Mouse (Mus musculus): ENCODE data around the gene Prdm11. TPM values are rescaled to one million over a fixed set of nuclear protein-coding genes. Genes with fewer than 3 reads are reported as not detected.

Gene Prdm11
- total and polyA plus RNA-seq, 2 experiments from 2014 or later, result 2.6 to 12.2 TPM

DNA sequence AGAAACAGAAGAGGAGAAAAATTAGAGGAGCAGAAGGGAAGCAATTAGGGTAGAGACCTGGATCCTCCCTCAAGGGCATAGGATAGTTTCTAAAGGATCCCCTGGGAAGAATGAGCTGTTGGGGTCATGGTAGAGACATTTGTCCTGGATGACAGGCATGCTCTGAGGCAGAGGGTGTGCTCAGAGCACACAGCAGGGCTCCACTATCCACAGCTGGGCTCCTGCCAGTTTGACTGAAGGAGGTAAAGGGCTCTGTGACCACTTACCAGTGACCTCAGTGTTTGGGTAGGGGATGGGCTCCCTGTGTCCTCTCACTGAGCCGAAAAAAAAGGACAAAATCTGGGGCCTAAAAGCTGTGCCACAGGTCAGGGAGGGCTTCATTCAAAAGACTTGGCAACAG, 96.4 kb downstream of the Prdm11 start:
- Histone ChIP-seq H3K9me3 (ENCODE audit: low read length) (no peaks in the 10 kb centered on the region), H3K9ac (replicated peaks; ENCODE audit: low read length, poor library complexity, severe bottlenecking) (no peak overlapping the region), H3K27me3 (ENCODE audit: insufficient read depth, low read length) (no peaks in the 10 kb centered on the region), H3K4me2 (ENCODE audit: low read depth, low read length, poor library complexity, severe bottlenecking) (no peak overlapping the region), H3K36me3 (ENCODE audit: insufficient read depth, low read length) (peaks cover 23% of the 10 kb centered on the region), H3K27ac (ENCODE audit: low read depth, low read length) (no peak overlapping the region), H3K4me3 (ENCODE audit: low read depth, low read length) (no peak overlapping the region), H3K4me1 (ENCODE audit: insufficient read depth, low read length) (no peaks in the 10 kb centered on the region)
- ATAC-seq (ENCODE audit: low FRiP score) (no peak), DNase-seq (ENCODE audit: low spot score) (no peak)
- no peak for TF ChIP-seq CTCF (IDR thresholded peaks at IDR 0.05)
- WGBS, result 24% methylated on average over 1 of the region's 1 CpGs

DNA sequence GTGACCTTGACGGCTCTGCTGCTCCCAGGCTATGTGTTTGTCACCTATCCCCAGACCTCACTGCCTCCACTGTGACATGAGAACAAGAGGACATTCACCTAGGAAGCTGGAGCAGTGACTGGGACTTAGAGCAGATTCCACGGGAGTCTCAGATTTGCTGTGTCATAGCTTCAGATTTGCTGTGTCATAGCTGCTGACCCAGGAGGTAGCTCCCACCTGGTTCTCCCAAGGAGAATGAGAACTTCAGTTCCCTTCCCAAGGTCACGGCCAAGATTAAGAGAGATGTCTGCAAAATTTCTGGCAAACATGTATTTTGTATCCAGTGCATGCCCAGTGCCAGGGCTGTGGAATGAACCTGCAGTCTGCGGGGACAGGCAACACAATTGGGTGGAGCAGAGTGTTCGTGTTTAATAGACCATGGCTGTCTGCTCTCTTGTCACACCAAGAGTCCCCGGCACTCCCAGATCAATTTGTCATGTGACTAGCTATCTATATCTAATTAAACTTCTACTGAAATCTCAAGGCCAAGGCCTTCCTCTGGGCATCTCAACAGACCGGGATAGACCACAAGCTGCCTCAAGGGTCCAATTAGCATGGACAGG, 97.2 kb downstream of the Prdm11 start:
- Histone ChIP-seq H3K36me3 (ENCODE audit: insufficient read depth, low read length) (peaks cover 23% of the 10 kb centered on the region), H3K9me3 (ENCODE audit: low read length) (no peaks in the 10 kb centered on the region), H3K27me3 (ENCODE audit: insufficient read depth, low read length) (no peaks in the 10 kb centered on the region), H3K27ac (ENCODE audit: low read depth, low read length) (no peak overlapping the region), H3K4me1 (ENCODE audit: insufficient read depth, low read length) (no peaks in the 10 kb centered on the region), H3K4me2 (ENCODE audit: low read depth, low read length, poor library complexity, severe bottlenecking) (no peak overlapping the region), H3K9ac (replicated peaks; ENCODE audit: low read length, poor library complexity, severe bottlenecking) (no peak overlapping the region), H3K4me3 (ENCODE audit: low read depth, low read length) (no peak overlapping the region)
- WGBS, result 47% methylated on average over 7 of the region's 7 CpGs
- ATAC-seq (ENCODE audit: low FRiP score) (no peak), DNase-seq (ENCODE audit: low spot score) (no peak)
- TF ChIP-seq CTCF (IDR thresholded peaks at IDR 0.05), result no peak

DNA sequence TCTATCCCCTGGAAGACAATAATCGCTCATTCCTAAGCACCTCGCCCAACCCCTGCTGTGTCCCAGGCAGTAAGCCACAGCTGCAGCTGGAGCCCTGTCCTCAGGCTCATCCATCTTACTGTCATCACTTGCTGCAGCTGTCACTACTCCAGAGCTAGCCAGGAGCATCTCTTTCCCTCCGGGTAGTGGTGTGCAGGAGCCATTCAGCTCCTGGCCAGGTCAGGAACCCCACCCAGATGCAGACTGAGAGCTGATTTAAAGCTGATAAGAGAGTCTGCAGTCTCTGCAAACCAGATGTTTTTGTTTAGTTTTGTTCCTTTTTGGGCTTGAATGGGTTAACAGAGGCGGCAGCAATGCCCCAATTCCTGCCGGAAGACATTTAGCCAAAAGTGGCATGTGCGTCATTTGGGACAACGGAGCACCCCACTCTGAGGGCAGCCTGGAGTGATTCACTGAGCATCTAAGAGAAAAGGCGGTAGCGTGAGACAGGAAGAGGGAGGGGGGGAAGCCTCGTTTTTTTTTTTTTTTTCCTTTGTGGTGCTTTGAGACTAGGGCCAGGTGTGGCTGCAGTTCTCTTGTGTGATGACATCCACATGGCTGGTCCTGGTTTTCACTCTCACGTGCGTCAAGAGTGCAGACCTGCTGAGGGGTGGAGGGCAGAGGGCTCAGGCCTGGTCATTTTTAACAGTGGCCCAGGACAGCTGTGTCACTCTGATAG, 97.8 kb downstream of the Prdm11 start:
- ATAC-seq (ENCODE audit: low FRiP score) (no peak), DNase-seq (ENCODE audit: low spot score) (peak; percentile 62)
- WGBS, result 16% methylated on average over 12 of the region's 12 CpGs
- Histone ChIP-seq H3K4me3 (ENCODE audit: low read depth, low read length) (no peak overlapping the region), H3K4me1 (ENCODE audit: insufficient read depth, low read length) (no peaks in the 10 kb centered on the region), H3K36me3 (ENCODE audit: insufficient read depth, low read length) (peaks cover 23% of the 10 kb centered on the region), H3K27ac (ENCODE audit: low read depth, low read length) (no peak overlapping the region; the same call in 1 of the 2 replicates), H3K4me2 (ENCODE audit: low read depth, low read length, poor library complexity, severe bottlenecking) (no peak overlapping the region), H3K9ac (replicated peaks; ENCODE audit: low read length, poor library complexity, severe bottlenecking) (no peak overlapping the region; the same call in 1 of the 2 replicates), H3K9me3 (ENCODE audit: low read length) (no peaks in the 10 kb centered on the region), H3K27me3 (ENCODE audit: insufficient read depth, low read length) (no peaks in the 10 kb centered on the region)
- TF ChIP-seq CTCF (IDR thresholded peaks at IDR 0.05), result no peak

DNA sequence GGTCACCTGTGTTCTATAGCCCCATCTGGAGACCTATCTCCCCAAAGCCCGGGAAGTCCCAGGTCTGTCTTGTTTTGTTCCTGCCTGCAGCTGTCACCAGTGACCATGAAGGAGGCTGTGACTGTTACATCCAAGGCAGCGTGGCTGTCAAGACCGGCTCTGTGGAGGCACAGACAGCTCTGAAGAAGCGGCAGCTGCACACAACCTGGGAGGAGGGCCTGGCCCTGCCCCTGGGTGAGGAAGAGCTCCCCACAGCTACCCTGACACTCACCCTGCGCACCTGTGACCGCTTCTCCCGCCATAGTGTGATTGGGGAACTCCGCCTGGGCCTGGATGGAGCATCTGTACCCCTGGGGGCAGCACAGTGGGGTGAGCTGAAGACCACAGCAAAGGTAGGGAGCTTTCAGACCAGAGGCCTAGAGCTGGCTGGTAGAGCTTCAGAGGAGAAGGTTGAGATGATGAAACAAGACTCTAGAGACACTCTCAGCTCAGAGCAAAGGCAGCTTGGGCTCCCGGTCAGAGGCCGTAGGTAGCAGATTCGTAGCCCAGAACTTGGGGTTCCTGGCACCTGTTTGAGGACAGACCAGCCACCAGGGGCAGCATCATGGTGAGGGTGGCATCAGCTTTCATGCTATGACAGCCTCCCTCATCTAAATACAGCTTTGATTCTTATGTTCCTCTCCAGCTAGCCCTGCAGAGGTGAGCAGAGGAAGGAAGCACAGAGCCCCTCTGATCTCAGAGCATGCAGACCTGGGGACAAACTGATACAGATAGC, 100.0 kb downstream of the Prdm11 start:
- no peaks in the 10 kb centered on the region for H3K9me3 ChIP-seq (ENCODE audit: low read length)
- no peak overlapping the region for H3K4me3 ChIP-seq (ENCODE audit: low read depth, low read length)
- ATAC-seq (ENCODE audit: low FRiP score), result no peak
- peaks cover 34% of the 10 kb centered on the region for H3K36me3 ChIP-seq (ENCODE audit: insufficient read depth, low read length)
- WGBS, result 93% methylated on average over 11 of the region's 11 CpGs
- DNase-seq (ENCODE audit: low spot score), result no peak
- no peaks in the 10 kb centered on the region for H3K4me1 ChIP-seq (ENCODE audit: insufficient read depth, low read length)
- no peaks in the 10 kb centered on the region for H3K27me3 ChIP-seq (ENCODE audit: insufficient read depth, low read length)
- H3K9ac ChIP-seq (replicated peaks; ENCODE audit: low read length, poor library complexity, severe bottlenecking), result no peak overlapping the region
- no peak overlapping the region for H3K27ac ChIP-seq (ENCODE audit: low read depth, low read length)
- no peak overlapping the region for H3K4me2 ChIP-seq (ENCODE audit: low read depth, low read length, poor library complexity, severe bottlenecking)
- peak; percentile 24; the same call in 1 of the 2 replicates for TF ChIP-seq CTCF (IDR thresholded peaks at IDR 0.05)

GRCm38 (mm10) chr2:92945125-92945746, 100.7 kb downstream of the Prdm11 start:
- no peak for ATAC-seq (ENCODE audit: low FRiP score)
- no peaks in the 10 kb centered on the region for H3K4me1 ChIP-seq (ENCODE audit: insufficient read depth, low read length)

More at GRCm38 (mm10) chr2:92945125-92945746, 100.7 kb downstream of the Prdm11 start:
- 94% methylated on average over 11 of the region's 11 CpGs for WGBS
- H3K9ac ChIP-seq (replicated peaks; ENCODE audit: low read length, poor library complexity, severe bottlenecking), result no peak overlapping the region
- no peak for DNase-seq (ENCODE audit: low spot score)
- TF ChIP-seq CTCF (IDR thresholded peaks at IDR 0.05), result no peak
- peaks cover 34% of the 10 kb centered on the region for H3K36me3 ChIP-seq (ENCODE audit: insufficient read depth, low read length)
- no peaks in the 10 kb centered on the region for H3K27me3 ChIP-seq (ENCODE audit: insufficient read depth, low read length)
- no peak overlapping the region for H3K27ac ChIP-seq (ENCODE audit: low read depth, low read length)
- H3K9me3 ChIP-seq (ENCODE audit: low read length), result no peaks in the 10 kb centered on the region
- H3K4me3 ChIP-seq (ENCODE audit: low read depth, low read length), result no peak overlapping the region
- no peak overlapping the region for H3K4me2 ChIP-seq (ENCODE audit: low read depth, low read length, poor library complexity, severe bottlenecking)

Data from midbrain, postnatal 0 days (tissue).